Mouse (Mus musculus): Measurements from ENCODE around the gene Etv6.

- TF ChIP-seq CTCF (IDR thresholded peaks at IDR 0.05; ENCODE audit: control insufficient read depth, insufficient read depth, insufficient replicate concordance, low read depth, low read length): no peak
- TF ChIP-seq POLR2A (IDR thresholded peaks at IDR 0.05; ENCODE audit: control insufficient read depth, low read depth, low read length): no peak
These were observed 12.5 kb downstream of the Etv6 start for GRCm38 (mm10) chr6:134047974-134048373.

All from testis, adult 2 months (tissue).